ENCODE assay signal across 20 mouse cellular contexts in the genomic region with DNA sequence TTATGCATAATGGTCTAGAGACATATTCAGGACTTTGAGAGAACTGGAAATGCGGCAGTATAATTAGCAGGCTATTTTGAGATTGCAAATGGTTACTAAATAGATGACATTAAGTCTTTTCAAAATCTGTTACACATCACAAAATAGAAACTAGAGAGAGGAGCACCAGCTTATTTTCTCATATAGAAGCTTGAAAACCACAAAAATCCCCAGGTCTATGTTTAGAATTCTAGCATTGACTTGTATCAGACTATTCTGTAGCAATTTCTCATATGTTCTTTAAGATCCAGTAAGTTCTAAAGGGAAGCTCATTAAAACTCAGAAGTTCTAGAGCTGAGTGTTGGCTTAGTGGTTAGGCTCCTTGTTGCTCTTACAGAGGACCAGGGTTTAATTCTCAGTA.
"Had no signal": no experiment of that assay in that cellular context is flagged by ENCODE, and none has a peak within 500 bp of the region (broad histone marks: within the 10 kb centered on the region; RNA-seq: fewer than 3 reads in every experiment).

No protein-coding gene starts in this region.

- H3K4me1 ChIP-seq: midbrain, embryonic 10.5 days; midbrain, embryonic 12.5 days; neural tube, embryonic 13.5 days; neural tube, embryonic 15.5 days; stomach, embryonic 15.5 days had no signal

- H3K27ac ChIP-seq: midbrain, embryonic 10.5 days; midbrain, embryonic 12.5 days; neural tube, embryonic 13.5 days; neural tube, embryonic 15.5 days; stomach, embryonic 15.5 days; stomach, postnatal 0 days had no signal

- H3K4me2 ChIP-seq: lung, embryonic 14.5 days; midbrain, embryonic 12.5 days; neural tube, embryonic 13.5 days; neural tube, embryonic 15.5 days; stomach, embryonic 15.5 days had no signal

- H3K36me3 ChIP-seq: neural tube, embryonic 13.5 days; neural tube, embryonic 15.5 days; stomach, embryonic 15.5 days had no signal

- H3K27me3 ChIP-seq: midbrain, embryonic 12.5 days; neural tube, embryonic 13.5 days; neural tube, embryonic 15.5 days; stomach, embryonic 15.5 days had no signal

- H3K4me3 ChIP-seq: midbrain, embryonic 10.5 days; midbrain, embryonic 12.5 days; myocyte; neural tube, embryonic 13.5 days; neural tube, embryonic 15.5 days; stomach, embryonic 15.5 days had no signal

- DNase-seq: lung, adult 18-20 months; lung, embryonic 14.5 days; lung, postnatal 10 days; lung, postnatal 4 days; midbrain, embryonic 14.5 days; retina, postnatal 1 day; right cerebral cortex, adult 18-20 months; right cerebral cortex, postnatal 25 days; right cerebral cortex, postnatal 4 days; spleen, adult 18-20 months; thymus, adult 2 months; thymus, postnatal 25 days; thymus, postnatal 4 days had no signal

- H3K9me3 ChIP-seq: midbrain, embryonic 10.5 days; midbrain, embryonic 12.5 days; neural tube, embryonic 13.5 days; neural tube, embryonic 15.5 days; stomach, embryonic 15.5 days had no signal

- H3K9ac ChIP-seq: lung, embryonic 14.5 days; midbrain, embryonic 12.5 days; neural tube, embryonic 13.5 days; neural tube, embryonic 15.5 days; stomach, embryonic 15.5 days had no signal
